Mouse (Mus musculus) kidney, embryonic 14.5 days (tissue): ENCODE data around the gene Magi3. TPM values are rescaled to one million over a fixed set of nuclear protein-coding genes. Genes with fewer than 3 reads are reported as not detected.

ENCODE experiments used
- ATAC-seq: fragments of 200-750 bp; cut with Nextera tagmentation; 2 replicates; pipeline ENCODE4 v1.8.0; 2017; ENCODE audit warnings: moderate number of reproducible peaks, mild to moderate bottlenecking, moderate TSS enrichment, moderate library complexity; ENCODE audit not compliant: low FRiP score, low TSS enrichment
- H3K27ac ChIP-seq: fragments of 300-500 bp; sonication (generic); 2 replicates; pipeline ENCODE4 v1.5.1; 2014; ENCODE audit warnings: low read depth, mild to moderate bottlenecking, low read length, moderate library complexity, mixed read lengths
- H3K27me3 ChIP-seq: fragments of 300-500 bp; sonication (generic); 2 replicates; pipeline ENCODE4 v1.6.1; 2014; ENCODE audit warnings: mild to moderate bottlenecking, low read length; ENCODE audit not compliant: control insufficient read depth, insufficient read depth
- H3K36me3 ChIP-seq: fragments of 300-500 bp; sonication (generic); 2 replicates; pipeline ENCODE4 v1.6.1; 2014; ENCODE audit warnings: low read length, mixed read lengths; ENCODE audit not compliant: control insufficient read depth, insufficient read depth
- H3K4me1 ChIP-seq: fragments of 300-500 bp; sonication (generic); 2 replicates; pipeline ENCODE4 v1.6.1; 2014; ENCODE audit warnings: low read length, mixed read lengths; ENCODE audit not compliant: control insufficient read depth, insufficient read depth
- H3K4me2 ChIP-seq: fragments of 300-500 bp; sonication (generic); replicated peaks from 2 replicates; pipeline ENCODE4 v1.6.1; 2014; ENCODE audit warnings: low read depth, mild to moderate bottlenecking, low read length
- H3K4me3 ChIP-seq: fragments of 300-500 bp; sonication (generic); 2 replicates; pipeline ENCODE4 v1.5.1; 2014; ENCODE audit warnings: mild to moderate bottlenecking, low read length
- H3K9ac ChIP-seq: fragments of 300-500 bp; sonication (generic); 2 replicates; pipeline ENCODE4 v1.6.1; 2014; ENCODE audit warnings: low read depth, mild to moderate bottlenecking, low read length, moderate library complexity
- H3K9me3 ChIP-seq: fragments of 300-500 bp; sonication (generic); 2 replicates; pipeline ENCODE4 v1.6.1; 2016; ENCODE audit warnings: low read length; ENCODE audit not compliant: control insufficient read depth
- WGBS: fragments of 180-500 bp; shearing (Covaris S2); extraction: QIAGEN DNeasy Blood & Tissue Kit; methylation state at CpG from one replicate; pipeline ENCODE4 v1.1.7; 2014; 5-methylcytosine and 5-hydroxymethylcytosine counted together
- polyA plus RNA-seq: library from polyadenylated mRNA; unstranded; fragments of >200 nt; fragmentation: Nextera tagmentation; extraction: Ambion mirVana; gene quantifications from 2 replicates; pipeline ENCODE4 v1.2.1, GENCODE M21; 2014

Gene Magi3
- polyA plus RNA-seq, 1 experiment from 2014 or later, result 9.5 TPM

DNA sequence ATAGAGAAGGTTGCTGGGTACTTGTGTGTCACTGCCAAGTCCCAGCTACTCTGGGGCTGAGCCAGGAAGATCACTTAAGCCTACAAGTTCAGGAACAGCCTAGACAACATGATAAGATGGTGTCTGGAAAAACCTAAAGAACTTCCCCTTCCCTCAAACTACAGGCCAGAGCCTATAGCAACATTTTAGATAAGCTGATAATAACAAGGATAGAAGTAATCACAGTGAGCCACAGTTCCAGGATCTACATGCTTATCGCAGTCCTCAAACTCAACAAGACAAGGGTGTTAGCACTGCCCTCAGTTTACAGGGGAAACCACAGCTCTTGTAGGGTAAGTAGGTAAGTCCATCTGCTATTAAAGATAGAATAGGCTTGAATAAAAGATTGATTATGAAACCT lies 188.1 kb downstream of the Magi3 start:
- H3K9me3 ChIP-seq, result no peaks in the 10 kb centered on the region
- H3K4me1 ChIP-seq, result no peaks in the 10 kb centered on the region
- ATAC-seq, result no peak
- H3K4me3 ChIP-seq, result no peak overlapping the region
- H3K27ac ChIP-seq, result no peak overlapping the region
- 92% methylated on average over 1 of the region's 1 CpGs for WGBS
- H3K36me3 ChIP-seq, result no peaks in the 10 kb centered on the region
- H3K27me3 ChIP-seq, result no peaks in the 10 kb centered on the region
- H3K4me2 ChIP-seq, result no peak overlapping the region
- no peak overlapping the region for H3K9ac ChIP-seq

- Histone ChIP-seq H3K36me3 (peaks cover 7% of the 10 kb centered on the region; the same call in 1 of the 2 replicates), H3K27me3 (no peaks in the 10 kb centered on the region), H3K4me1 (no peaks in the 10 kb centered on the region), H3K27ac (no peak overlapping the region), H3K4me2 (no peak overlapping the region), H3K9ac (no peak overlapping the region), H3K9me3 (no peaks in the 10 kb centered on the region), H3K4me3 (no peak overlapping the region)
- 35% methylated on average over 3 of the region's 3 CpGs for WGBS
- no peak for ATAC-seq
These were observed 193.2 kb downstream of the Magi3 start for GRCm38 (mm10) chr3:104026938-104027337.

DNA sequence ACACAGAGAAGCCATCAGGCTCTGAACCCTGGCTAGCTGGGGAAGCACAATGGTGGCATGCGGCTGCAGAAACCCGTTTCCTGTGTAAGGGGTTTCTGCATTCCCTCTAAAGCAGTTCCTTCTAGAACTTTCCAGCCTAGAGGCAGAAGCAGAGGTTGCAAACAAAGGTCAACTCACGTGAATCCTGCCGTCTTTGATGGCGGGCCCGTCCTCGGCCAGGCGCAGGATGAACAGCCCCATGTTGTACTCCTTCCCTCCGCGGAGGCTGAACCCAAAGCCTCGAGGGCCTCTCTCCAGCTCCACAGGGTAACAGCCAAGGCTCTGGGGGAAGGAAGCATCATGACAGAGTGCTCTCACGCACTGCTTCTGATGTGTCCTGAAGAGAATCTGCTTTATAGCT lies 200.1 kb downstream of the Magi3 start:
- H3K27ac ChIP-seq, result no peak overlapping the region
- H3K27me3 ChIP-seq, result no peaks in the 10 kb centered on the region
- ATAC-seq, result no peak
- H3K9ac ChIP-seq, result no peak overlapping the region
- no peaks in the 10 kb centered on the region for H3K9me3 ChIP-seq
- H3K36me3 ChIP-seq, result peaks cover 42% of the 10 kb centered on the region
- H3K4me2 ChIP-seq, result no peak overlapping the region
- H3K4me1 ChIP-seq, result no peaks in the 10 kb centered on the region
- WGBS, result 88% methylated on average over 12 of the region's 12 CpGs
- H3K4me3 ChIP-seq, result no peak overlapping the region

DNA sequence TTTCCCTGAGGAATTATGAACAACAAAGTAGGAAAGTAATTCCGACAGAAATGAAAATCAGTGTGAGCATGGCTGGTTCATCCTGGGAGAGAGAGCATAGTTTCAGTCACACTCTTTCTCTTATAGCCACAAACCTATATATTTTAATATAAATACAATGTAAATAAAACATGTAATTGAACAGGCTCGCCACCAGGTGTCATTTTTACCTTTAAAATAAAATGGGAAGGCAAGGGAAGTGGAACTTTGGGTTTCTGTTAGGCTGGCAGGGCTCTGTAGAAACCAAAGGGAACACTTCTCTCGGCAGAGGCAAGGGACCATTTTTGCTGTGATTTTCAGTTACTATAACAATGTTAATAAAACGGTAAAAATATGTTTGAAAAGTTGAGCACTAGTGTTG lies 200.7 kb downstream of the Magi3 start:
- Histone ChIP-seq H3K27ac (no peak overlapping the region), H3K4me2 (no peak overlapping the region), H3K4me3 (no peak overlapping the region), H3K36me3 (peaks cover 47% of the 10 kb centered on the region), H3K9me3 (no peaks in the 10 kb centered on the region), H3K4me1 (no peaks in the 10 kb centered on the region), H3K27me3 (no peaks in the 10 kb centered on the region), H3K9ac (no peak overlapping the region)
- WGBS, result 69% methylated on average over 4 of the region's 4 CpGs
- no peak for ATAC-seq

GRCm38 (mm10) chr3:104017931-104018330 lies 202.2 kb downstream of the Magi3 start:
- Histone ChIP-seq H3K9ac (no peak overlapping the region), H3K4me3 (no peak overlapping the region), H3K9me3 (no peaks in the 10 kb centered on the region), H3K4me1 (no peaks in the 10 kb centered on the region), H3K36me3 (peaks cover 50% of the 10 kb centered on the region), H3K4me2 (no peak overlapping the region), H3K27ac (no peak overlapping the region), H3K27me3 (no peaks in the 10 kb centered on the region)
- WGBS, result 85% methylated on average over 3 of the region's 3 CpGs
- ATAC-seq, result no peak

- H3K4me2 ChIP-seq, result no peak overlapping the region
- peaks cover 31% of the 10 kb centered on the region for H3K36me3 ChIP-seq
- ATAC-seq, result no peak
- no peaks in the 10 kb centered on the region for H3K4me1 ChIP-seq
- no peak overlapping the region for H3K9ac ChIP-seq
- H3K4me3 ChIP-seq, result no peak overlapping the region
- no peaks in the 10 kb centered on the region for H3K27me3 ChIP-seq
- H3K27ac ChIP-seq, result no peak overlapping the region
- no peaks in the 10 kb centered on the region for H3K9me3 ChIP-seq
- 89% methylated on average over 2 of the region's 2 CpGs for WGBS
These were observed 208.2 kb downstream of the Magi3 start for GRCm38 (mm10) chr3:104011972-104012371.

DNA sequence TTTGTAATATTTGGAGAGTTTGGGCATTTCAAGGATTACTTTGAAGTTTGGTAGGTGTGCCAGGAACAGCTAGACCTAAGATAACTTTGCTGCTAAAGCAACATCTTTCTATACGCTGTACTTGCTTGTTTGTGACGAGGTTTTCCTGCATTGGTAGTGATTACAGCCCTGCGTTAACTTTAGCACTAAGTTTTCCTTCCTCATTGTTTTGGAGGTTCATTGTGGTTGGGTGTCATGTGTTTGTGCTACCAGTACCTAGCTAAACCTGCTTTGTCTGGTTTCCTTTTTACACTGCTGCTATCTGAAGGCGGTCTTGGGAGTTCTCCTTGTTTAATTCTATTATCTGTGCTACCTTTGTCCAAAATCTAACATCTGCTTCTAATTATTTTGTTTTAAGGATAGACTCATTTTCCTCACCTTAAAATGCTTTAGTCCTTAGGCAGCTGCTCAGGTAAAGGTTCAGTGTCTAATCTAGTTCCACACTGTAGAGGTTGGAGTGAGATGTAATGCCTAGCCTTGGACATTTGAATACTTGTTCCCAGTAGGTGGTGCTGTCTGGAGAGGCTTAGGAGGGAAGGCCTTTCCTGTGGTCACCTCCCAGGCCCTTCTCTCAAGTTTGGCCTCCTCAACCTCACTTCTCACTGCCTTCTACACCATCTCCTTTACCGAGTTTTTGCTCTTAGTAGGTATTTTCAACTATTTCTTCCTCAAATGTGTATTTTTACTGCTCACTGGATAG lies 210.1 kb downstream of the Magi3 start:
- Histone ChIP-seq H3K36me3 (peaks cover 39% of the 10 kb centered on the region), H3K4me2 (no peak overlapping the region), H3K4me3 (no peak overlapping the region), H3K9me3 (no peaks in the 10 kb centered on the region), H3K27ac (no peak overlapping the region), H3K4me1 (no peaks in the 10 kb centered on the region), H3K27me3 (no peaks in the 10 kb centered on the region), H3K9ac (no peak overlapping the region)
- no peak for ATAC-seq
- 86% methylated on average over 5 of the region's 5 CpGs for WGBS

DNA sequence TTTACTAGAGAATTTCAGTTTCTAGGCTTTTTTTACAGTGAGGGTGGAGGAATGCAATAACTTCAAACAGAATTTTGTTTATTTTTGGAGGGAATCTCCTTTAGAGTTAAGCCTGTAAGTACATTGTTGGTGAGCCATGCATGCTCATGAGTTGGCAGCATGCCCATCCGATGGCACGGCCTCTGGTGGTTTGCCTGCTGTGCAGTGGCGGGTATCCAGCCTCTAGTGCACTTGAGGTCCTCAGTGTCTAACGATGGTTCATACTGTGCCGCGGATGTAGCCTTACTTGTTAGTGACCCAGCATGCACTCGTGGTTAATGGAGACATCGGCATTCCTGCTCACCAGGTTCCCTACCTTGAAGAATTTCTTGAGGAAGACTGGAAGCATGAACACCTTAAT lies 212.7 kb downstream of the Magi3 start:
- Histone ChIP-seq H3K4me2 (no peak overlapping the region), H3K4me3 (no peak overlapping the region), H3K4me1 (no peaks in the 10 kb centered on the region), H3K27ac (no peak overlapping the region), H3K9ac (no peak overlapping the region), H3K9me3 (no peaks in the 10 kb centered on the region), H3K27me3 (no peaks in the 10 kb centered on the region), H3K36me3 (peaks cover 48% of the 10 kb centered on the region)
- ATAC-seq, result no peak
- WGBS, result 91% methylated on average over 8 of the region's 8 CpGs

DNA sequence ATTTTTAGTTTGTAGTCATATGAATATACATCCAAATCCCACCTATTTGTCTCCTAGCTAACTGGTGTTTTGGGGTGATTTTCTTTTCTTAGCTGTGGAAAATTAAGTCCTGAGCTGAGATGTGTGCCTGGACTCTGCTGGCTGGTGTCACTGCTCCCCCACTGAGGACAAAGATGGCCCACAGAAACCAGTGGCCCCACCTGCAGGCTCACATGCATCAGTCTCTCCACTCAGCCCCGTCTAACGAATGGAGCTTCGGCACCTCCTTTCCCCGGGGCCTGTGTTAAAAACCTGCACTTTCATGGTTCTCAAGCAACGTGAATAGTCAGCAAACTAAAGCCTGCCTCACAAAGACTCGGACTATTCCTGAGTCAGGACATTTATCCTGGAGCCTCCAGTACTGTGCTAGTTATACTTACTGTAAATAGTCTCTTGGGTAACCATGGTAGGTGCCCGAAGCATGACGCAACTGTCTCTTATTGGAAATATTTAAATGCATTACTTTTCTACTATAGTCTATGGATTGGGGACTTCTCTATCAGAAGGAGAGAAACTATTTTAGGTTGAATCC lies 213.2 kb downstream of the Magi3 start:
- Histone ChIP-seq H3K4me3 (no peak overlapping the region), H3K9me3 (no peaks in the 10 kb centered on the region), H3K9ac (no peak overlapping the region), H3K27me3 (no peaks in the 10 kb centered on the region), H3K27ac (no peak overlapping the region), H3K4me2 (no peak overlapping the region), H3K4me1 (no peaks in the 10 kb centered on the region), H3K36me3 (peaks cover 48% of the 10 kb centered on the region)
- ATAC-seq, result no peak
- 93% methylated on average over 8 of the region's 8 CpGs for WGBS
